Mouse (Mus musculus): ENCODE measurements around the gene Pank1. TPM values are rescaled to one million over a fixed set of nuclear protein-coding genes. Genes with fewer than 3 reads are reported as not detected.

Pank1 gene
- polyA plus RNA-seq, 1 experiment from 2014 or later = 7.7 TPM

MicroRNAs encoded within 50 kb of the gene (microRNA counts, 519-probe panel; counts per million panel counts)
- microRNA mmu-miR-107 = 4,376 counts per million, percentile 72 among the panel's probes with 10 or more counts

Small RNA genes lying within 50 kb of the gene (microRNA-seq; reads per million reads assigned to microRNA genes)
- gene Mir107 = 1,927 reads per million, percentile 82 among the genes with 10 or more reads in this experiment

Other genes starting within 250 kb of the Pank1 start
- gene Ifit1bl2, start 238.7 kb downstream of the Pank1 start, polyA plus RNA-seq (2015; fragmentation: Nextera tagmentation; extraction: Ambion mirVana) = 0.22 and 0.39 TPM in 2 replicates
- gene Ifit1, start 238.6 kb downstream of the Pank1 start, polyA plus RNA-seq (2015; fragmentation: Nextera tagmentation; extraction: Ambion mirVana) = 0.23 and 0.34 TPM in 2 replicates
- gene Slc16a12, start 132.2 kb downstream of the Pank1 start, polyA plus RNA-seq (2015; fragmentation: Nextera tagmentation; extraction: Ambion mirVana) = 2.3 and 3.9 TPM in 2 replicates
- 15.6 and 21.3 TPM in 2 replicates for gene Kif20b, start 42.9 kb upstream of the Pank1 start, polyA plus RNA-seq (2015; fragmentation: Nextera tagmentation; extraction: Ambion mirVana)

All from hindbrain, embryonic 13.5 days (tissue).